Mouse (Mus musculus) small intestine, adult 10 weeks (tissue): Measurements from ENCODE around the gene Clmn. TPM values are rescaled to one million over a fixed set of nuclear protein-coding genes. Genes with fewer than 3 reads are reported as not detected.

Source experiments
- polyA plus RNA-seq: library from polyadenylated mRNA; stranded (reverse); fragments of 350-450 nt; fragmentation: Illumina TruSeq; extraction: RNeasy Lipid Tissue Mini Kit (QIAGEN cat#74804); gene quantifications from one replicate; pipeline ENCODE4 v1.2.3, GENCODE M21; 2014; ENCODE audit warnings: low replicate concordance

Clmn gene
- polyA plus RNA-seq = 5.6 TPM

GRCm38 (mm10) chr12:104864439-104865165, at the start of gene Clmn:
Gene Clmn, minus strand, starts transcription at chr12:104865076.

GRCm38 (mm10) chr12:104751814-104752765, 112.8 kb downstream of the Clmn start, which contains the start of gene Dicer1:
Gene Dicer1, minus strand, starts transcription at chr12:104751952.

Other genes with a start within 250 kb of the Clmn start
- gene Dicer1, start 113.1 kb downstream of the Clmn start, polyA plus RNA-seq = 28.3 TPM
- 0.89 TPM for gene Syne3, start 144.7 kb upstream of the Clmn start, polyA plus RNA-seq
- 20.4 TPM for gene Glrx5, start 167.6 kb upstream of the Clmn start, polyA plus RNA-seq